Mouse (Mus musculus): ENCODE results near the gene Gabrp. TPM values are rescaled to one million over a fixed set of nuclear protein-coding genes. Genes with fewer than 3 reads are reported as not detected.

The Gabrp gene
- polyA plus RNA-seq, 1 experiment from 2014 or later: not detected

Other genes starting within 250 kb of the Gabrp start
- gene Ranbp17, start 65.2 kb downstream of the Gabrp start, polyA plus RNA-seq (2014; fragmentation: Nextera tagmentation; extraction: Ambion mirVana): 5.8 and 9.3 TPM in 2 replicates
- not detected in 2 replicates for gene D130052B06Rik, start 20.3 kb upstream of the Gabrp start, polyA plus RNA-seq (2014; fragmentation: Nextera tagmentation; extraction: Ambion mirVana)